Mouse (Mus musculus) G1E (cell line): Measurements from ENCODE around the gene Ccdc85c. TPM values are rescaled to one million over a fixed set of nuclear protein-coding genes. Genes with fewer than 3 reads are reported as not detected.

ENCODE experiments used
- ATAC-seq: 2 replicates; pipeline ENCODE4 v1.8.0; 2016; ENCODE audit warnings: mild to moderate bottlenecking; ENCODE audit not compliant: insufficient number of reproducible peaks, poor library complexity, low FRiP score, severe bottlenecking; ENCODE audit errors: extremely low read depth
- DNase-seq: peaks from one replicate; pipeline ENCODE4 v3.0.0; 2012; ENCODE audit warnings: low spot score
- H3K27me3 ChIP-seq: 2 replicates; pipeline ENCODE4 v1.6.1; 2012; ENCODE audit warnings: mild to moderate bottlenecking, low read length, inconsistent platforms; ENCODE audit not compliant: insufficient read depth
- H3K36me3 ChIP-seq: replicated peaks from 2 replicates; pipeline ENCODE3; 2012; ENCODE audit warnings: mild to moderate bottlenecking, inconsistent platforms
- H3K4me1 ChIP-seq: 2 replicates; pipeline ENCODE4 v1.6.1; 2012; ENCODE audit warnings: low read depth, low read length, inconsistent platforms, mixed read lengths; ENCODE audit not compliant: insufficient read depth
- H3K4me3 ChIP-seq: 2 replicates; pipeline ENCODE4 v1.5.1; 2012; ENCODE audit warnings: low read depth, mild to moderate bottlenecking, inconsistent platforms, low read length, moderate library complexity, mixed read lengths
- H3K9me3 ChIP-seq: replicated peaks from 2 replicates; pipeline ENCODE4 v1.6.1; 2012; ENCODE audit warnings: inconsistent platforms
- CTCF ChIP-seq: IDR thresholded peaks from 2 replicates; pipeline ENCODE4 v1.5.1; 2012; ENCODE audit warnings: low read depth, low read length, inconsistent platforms, mixed read lengths
- GATA1 ChIP-seq: IDR thresholded peaks from 2 replicates; pipeline ENCODE4 v1.6.1; 2012; ENCODE audit warnings: borderline replicate concordance, low read length, inconsistent platforms, mixed read lengths
- GATA2 ChIP-seq: IDR thresholded peaks from 2 replicates; pipeline ENCODE4 v1.6.1; 2012; ENCODE audit warnings: low read depth, low read length, inconsistent platforms, borderline replicate concordance
- POLR2AphosphoS5 ChIP-seq: IDR thresholded peaks from 2 replicates; pipeline ENCODE4 v1.6.1; 2012; ENCODE audit warnings: low read depth, low read length, inconsistent platforms; ENCODE audit not compliant: insufficient replicate concordance
- TAL1 ChIP-seq: conservative IDR thresholded peaks from 2 replicates; pipeline ENCODE4 v1.6.1; 2012; ENCODE audit warnings: low read depth, low read length, inconsistent platforms, mixed read lengths
- polyA plus RNA-seq: library from polyadenylated mRNA; stranded (reverse); fragments of >175 nt; gene quantifications from 2 replicates; pipeline ENCODE4 v1.2.3, GENCODE M21; 2012
- total RNA-seq, 2 experiments: library from RNA; stranded (forward) in 1 of 2; stranded (reverse) in 1 of 2; fragments of 200-1000 nt in 1 of 2; fragments of >200 nt in 1 of 2; fragmentation: Nextera tagmentation in 1 of 2; gene quantifications; 2 replicates each; pipeline ENCODE4 v1.2.3; 2014 to 2017

The Ccdc85c gene
- total and polyA plus RNA-seq, 3 experiments, result 0.05 TPM; not detected in 2

DNA sequence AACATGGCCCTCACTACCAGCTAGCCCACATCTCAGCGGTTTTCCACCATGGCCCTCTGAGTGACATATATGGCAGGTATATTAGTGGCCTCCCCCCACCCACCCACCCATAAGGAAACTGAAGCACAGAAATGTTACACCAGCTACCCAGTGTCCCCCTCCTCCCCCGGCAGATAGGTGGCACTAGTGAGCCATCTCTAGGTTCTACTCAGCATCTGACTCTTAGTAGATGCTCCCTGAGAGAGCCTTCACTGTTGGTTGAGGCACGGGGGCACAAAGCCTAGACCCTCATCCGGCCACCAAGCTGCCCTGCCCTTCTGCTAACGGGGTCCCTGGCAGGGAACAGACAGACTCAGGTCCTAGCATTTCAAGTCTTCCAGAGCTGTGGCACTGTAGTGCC, 57.7 kb downstream of the Ccdc85c start:
- H3K27me3 ChIP-seq, result no peaks in the 10 kb centered on the region; the same call in 1 of the 2 replicates
- ATAC-seq (no peak), DNase-seq (no peak)
- TF ChIP-seq CTCF (no peak), POLR2AphosphoS5 (no peak), TAL1 (no peak), GATA1 (no peak), GATA2 (no peak)
- H3K9me3 ChIP-seq, result peaks cover 91% of the 10 kb centered on the region
- H3K36me3 ChIP-seq, result no peaks in the 10 kb centered on the region
- H3K4me1 ChIP-seq, result no peaks in the 10 kb centered on the region
- no peak overlapping the region for H3K4me3 ChIP-seq

DNA sequence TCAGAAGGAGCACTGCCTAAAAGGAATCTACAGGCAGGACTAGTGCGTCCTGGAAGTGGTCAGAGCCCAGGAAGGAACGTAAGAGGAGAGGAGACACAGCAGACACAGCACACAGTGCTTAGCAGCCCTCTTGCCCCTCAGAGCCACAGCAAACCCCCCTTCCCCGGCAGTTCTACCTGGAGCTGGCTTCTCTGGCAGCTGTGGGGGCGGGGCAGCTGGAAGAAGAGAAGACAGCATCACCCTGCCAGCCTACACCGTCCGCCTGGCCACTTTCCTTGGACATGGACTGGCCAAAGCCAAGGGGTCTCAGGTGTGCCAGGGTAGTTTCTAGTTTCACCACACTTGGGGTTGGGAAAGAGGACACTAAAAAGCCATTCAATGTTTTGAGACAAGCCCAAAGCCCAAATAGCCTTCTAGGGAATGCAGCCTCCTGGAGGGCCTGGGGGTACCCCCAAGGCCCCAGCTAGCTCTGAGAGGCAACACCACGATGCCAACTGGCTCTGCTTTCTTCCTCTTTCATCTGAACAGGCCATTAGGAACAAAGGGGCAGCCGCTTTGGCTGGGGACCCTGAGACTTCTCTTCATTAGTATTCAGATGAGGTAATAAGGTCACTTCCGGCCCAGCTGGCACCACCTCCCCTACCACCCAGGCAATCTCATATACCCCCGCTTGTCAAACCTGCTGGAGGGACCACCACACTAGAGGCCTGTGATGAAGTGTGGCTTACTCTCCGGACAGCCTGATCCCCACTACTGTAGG, 58.4 kb downstream of the Ccdc85c start:
- ATAC-seq (no peak), DNase-seq (no peak)
- Histone ChIP-seq H3K9me3 (peaks cover 94% of the 10 kb centered on the region), H3K4me1 (no peaks in the 10 kb centered on the region), H3K27me3 (no peaks in the 10 kb centered on the region; the same call in 1 of the 2 replicates), H3K36me3 (no peaks in the 10 kb centered on the region), H3K4me3 (no peak overlapping the region)
- no peak for TF ChIP-seq TAL1
- no peak for TF ChIP-seq POLR2AphosphoS5
- no peak for TF ChIP-seq GATA1
- no peak for TF ChIP-seq CTCF
- no peak for TF ChIP-seq GATA2

DNA sequence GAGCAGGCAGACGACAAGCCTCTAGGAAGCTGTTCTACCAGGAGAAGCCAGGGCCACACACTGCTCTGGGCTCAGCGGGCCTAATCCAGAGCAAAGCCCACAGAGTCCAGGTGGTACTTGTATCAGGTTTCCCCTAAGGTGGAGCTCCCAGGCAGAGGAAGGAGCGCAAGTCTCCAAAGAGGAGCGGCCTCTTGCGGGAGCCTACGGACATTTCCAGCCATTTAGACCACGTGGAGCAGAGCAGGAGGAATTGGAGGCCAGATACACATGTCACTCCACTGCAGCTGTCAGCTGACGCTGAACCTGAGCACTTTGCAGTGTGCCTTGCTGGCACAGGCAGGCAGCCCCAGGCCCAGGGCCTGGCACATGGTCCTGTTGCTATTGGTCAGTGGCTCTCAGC, 60.1 kb downstream of the Ccdc85c start:
- Histone ChIP-seq H3K9me3 (peaks cover 93% of the 10 kb centered on the region), H3K36me3 (no peaks in the 10 kb centered on the region), H3K4me3 (no peak overlapping the region; the same call in 1 of the 2 replicates), H3K27me3 (no peaks in the 10 kb centered on the region; the same call in 1 of the 2 replicates), H3K4me1 (no peaks in the 10 kb centered on the region)
- TF ChIP-seq GATA1 (no peak), GATA2 (no peak), TAL1 (no peak)
- DNase-seq (no peak), ATAC-seq (no peak)

DNA sequence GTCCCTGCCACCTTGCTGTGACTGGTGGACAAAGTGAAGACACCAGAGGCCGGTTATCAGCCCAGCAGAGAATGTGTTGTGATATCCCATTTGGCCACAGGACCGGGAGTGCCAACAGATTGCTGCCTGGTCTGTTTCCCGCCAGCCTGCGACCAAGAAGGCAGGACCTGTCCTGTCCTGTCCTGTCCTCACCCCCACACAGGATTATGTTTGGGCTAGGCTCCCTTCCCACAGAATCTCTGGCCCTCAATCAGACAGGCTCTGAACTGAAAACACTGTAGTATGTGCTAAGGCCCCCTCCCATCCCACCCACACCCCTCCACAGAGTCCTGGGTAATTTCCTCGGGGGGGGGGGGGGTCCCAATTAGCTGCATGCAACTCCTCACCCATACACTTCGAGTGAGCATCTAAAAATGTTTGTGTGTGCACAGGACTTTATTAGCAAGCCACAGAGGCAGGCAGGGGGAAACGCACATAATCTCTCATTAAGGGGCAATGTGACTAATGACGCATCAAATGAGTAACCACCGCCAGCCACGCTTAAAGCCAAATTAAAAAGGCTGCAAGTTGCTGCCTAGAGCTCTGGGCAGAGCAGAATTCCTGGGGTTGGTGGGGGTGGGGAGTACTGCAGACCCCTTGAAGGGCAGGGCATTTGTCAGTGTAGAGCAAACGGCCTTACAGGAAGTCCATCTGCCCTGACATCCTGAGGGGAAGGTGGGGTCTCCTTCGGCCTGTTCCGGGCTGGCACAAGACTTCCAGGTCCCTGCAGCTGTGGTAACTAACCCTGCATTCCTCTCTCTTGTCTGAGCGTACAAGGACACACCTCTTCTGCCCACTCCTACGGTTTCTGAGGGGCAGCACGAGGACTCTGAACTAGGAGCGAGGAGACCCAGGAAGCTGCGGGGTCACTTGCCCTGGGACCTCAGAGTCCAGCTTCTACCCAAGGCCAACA, 61.9 kb downstream of the Ccdc85c start:
- no peak overlapping the region for H3K4me3 ChIP-seq
- H3K27me3 ChIP-seq, result no peaks in the 10 kb centered on the region; the same call in 1 of the 2 replicates
- TF ChIP-seq GATA1 (no peak), GATA2 (no peak), POLR2AphosphoS5 (no peak), CTCF (no peak), TAL1 (no peak)
- ATAC-seq (no peak), DNase-seq (no peak)
- no peaks in the 10 kb centered on the region for H3K4me1 ChIP-seq
- no peaks in the 10 kb centered on the region for H3K36me3 ChIP-seq
- peaks cover 84% of the 10 kb centered on the region for H3K9me3 ChIP-seq

- DNase-seq, result no peak
- no peaks in the 10 kb centered on the region; the same call in 1 of the 2 replicates for H3K27me3 ChIP-seq
- H3K4me1 ChIP-seq, result no peaks in the 10 kb centered on the region
- no peak for ATAC-seq
- H3K36me3 ChIP-seq, result no peaks in the 10 kb centered on the region
- TF ChIP-seq GATA2 (no peak), GATA1 (no peak), POLR2AphosphoS5 (no peak), TAL1 (no peak), CTCF (no peak)
- H3K4me3 ChIP-seq, result no peak overlapping the region
- H3K9me3 ChIP-seq, result peaks cover 76% of the 10 kb centered on the region
These were observed 62.7 kb downstream of the Ccdc85c start for GRCm38 (mm10) chr12:108212476-108212875.

- no peak for TF ChIP-seq CTCF
- no peak for TF ChIP-seq POLR2AphosphoS5
- TF ChIP-seq GATA1, result no peak
- TF ChIP-seq GATA2, result no peak
- TF ChIP-seq TAL1, result no peak
- ATAC-seq (no peak), DNase-seq (no peak)
- Histone ChIP-seq H3K9me3 (peaks cover 72% of the 10 kb centered on the region), H3K4me3 (no peak overlapping the region), H3K27me3 (no peaks in the 10 kb centered on the region; the same call in 1 of the 2 replicates), H3K36me3 (no peaks in the 10 kb centered on the region), H3K4me1 (no peaks in the 10 kb centered on the region)
These were observed 63.2 kb downstream of the Ccdc85c start for GRCm38 (mm10) chr12:108212071-108212470.
